ENCODE assay signal across 21 mouse cellular contexts in the genomic region with DNA sequence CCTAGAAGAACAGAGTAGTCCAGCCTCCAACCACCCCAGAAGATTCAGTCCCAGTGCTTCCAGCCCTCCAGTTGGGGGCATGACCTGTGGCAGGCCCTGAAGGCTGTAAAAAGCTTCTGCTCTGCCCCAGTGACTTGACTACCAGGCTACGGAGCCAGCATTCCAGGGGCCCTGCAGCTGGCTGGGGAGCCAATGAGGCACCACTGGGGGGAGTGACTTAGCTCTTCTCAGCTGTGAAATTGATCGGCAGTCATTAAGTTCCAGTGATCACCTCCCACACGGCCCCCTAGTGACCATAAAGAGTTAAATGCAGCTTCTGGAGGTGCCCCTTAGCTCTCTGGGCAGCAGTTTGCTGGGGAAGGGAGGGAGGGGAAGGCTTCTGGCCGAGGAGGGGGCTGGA.
A peak's percentile ranks its signal among the peaks of the same experiment; 100 is the strongest.
DNase-seq lines count a peak whose midpoint lies in the region; ATAC-seq and TF ChIP-seq lines count a peak whose summit lies in the region.
"Had no signal": no experiment of that assay in that cellular context is flagged by ENCODE, and none has a peak within 500 bp of the region (broad histone marks: within the 10 kb centered on the region; RNA-seq: fewer than 3 reads in every experiment).

No protein-coding gene starts in this region.

- H3K4me2 ChIP-seq in kidney, postnatal 0 days (ENCODE audit: low read length) = no peak overlapping the region
- H3K4me2 ChIP-seq in neural tube, embryonic 11.5 days (ENCODE audit: low read depth) = no peak overlapping the region
- H3K4me2 ChIP-seq: embryonic facial prominence, embryonic 13.5 days; heart, embryonic 11.5 days; hindbrain, embryonic 15.5 days; midbrain, embryonic 15.5 days had no signal

- DNase-seq in kidney, postnatal 0 days (ENCODE audit: low spot score) = peak; percentile 76
- no peak for DNase-seq in kidney, postnatal 25 days
- peak; percentile 50 for DNase-seq in R1 (ENCODE audit: low read depth, low spot score)
- peak; percentile 35 for DNase-seq in embryo, embryonic 9.5 days (ENCODE audit: extremely low spot score)
- peak; percentile 43 for DNase-seq in neural tube, embryonic 11.5 days (ENCODE audit: low spot score)
- no peak for DNase-seq in left cerebral cortex, postnatal 10 days (ENCODE audit: extremely low spot score in 1 of 2, low spot score in 2 of 2)
- no peak for DNase-seq in spleen, postnatal 36 days (ENCODE audit: low spot score in 2 of 2)
- DNase-seq in frontal cortex, postnatal 25 days (ENCODE audit: low spot score in 2 of 2) = no peak
- DNase-seq: adrenal gland, adult 8-10 months; cerebellum, adult 11 months; cerebellum, postnatal 14 days; heart, postnatal 14 days; kidney, adult 2 months; lung, adult 2 months; lung, postnatal 4 days; right cerebral cortex, postnatal 4 days; thymus, postnatal 4 days had no signal

- intact Hi-C loops in left cerebral cortex, postnatal 10 days (cut with DNase I) = no loop called here

- peak; percentile 37 for TF ChIP-seq CTCF in kidney, postnatal 0 days (IDR thresholded peaks at IDR 0.05; ENCODE audit: low read depth)

- H3K4me1 ChIP-seq in kidney, postnatal 0 days (replicated peaks; ENCODE audit: insufficient read depth, low read length) = no peaks in the 10 kb centered on the region
- H3K4me1 ChIP-seq in neural tube, embryonic 11.5 days (ENCODE audit: control insufficient read depth, insufficient read depth, low read length) = 0 out of 2 replicates have a peak, but pooled peaks cover 7% of the 10 kb centered on the region
- H3K4me1 ChIP-seq: embryonic facial prominence, embryonic 13.5 days; midbrain, embryonic 15.5 days had no signal

- H3K4me3 ChIP-seq in kidney, postnatal 0 days (replicated peaks; ENCODE audit: low read depth, low read length) = no peak overlapping the region
- no peak overlapping the region for H3K4me3 ChIP-seq in neural tube, embryonic 11.5 days (ENCODE audit: low read depth, low read length)
- H3K4me3 ChIP-seq: embryonic facial prominence, embryonic 13.5 days; hindbrain, embryonic 15.5 days; midbrain, embryonic 15.5 days had no signal

- peak; percentile 29; the same call in 1 of the 2 replicates for ATAC-seq in kidney, postnatal 0 days (replicated peaks; ENCODE audit: low FRiP score, low read depth)
- no peak for ATAC-seq in neural tube, embryonic 11.5 days (ENCODE audit: insufficient read depth, low FRiP score, low TSS enrichment)
- ATAC-seq: midbrain, embryonic 15.5 days had no signal

- no peaks in the 10 kb centered on the region for H3K27me3 ChIP-seq in kidney, postnatal 0 days (ENCODE audit: insufficient read depth, low read length)
- H3K27me3 ChIP-seq in neural tube, embryonic 11.5 days (ENCODE audit: control insufficient read depth, insufficient read depth, low read length) = no peaks in the 10 kb centered on the region
- H3K27me3 ChIP-seq: embryonic facial prominence, embryonic 13.5 days; hindbrain, embryonic 15.5 days; midbrain, embryonic 15.5 days had no signal

- H3K36me3 ChIP-seq in kidney, postnatal 0 days (ENCODE audit: insufficient read depth, low read length) = no peaks in the 10 kb centered on the region
- no peaks in the 10 kb centered on the region for H3K36me3 ChIP-seq in neural tube, embryonic 11.5 days (ENCODE audit: control insufficient read depth, insufficient read depth, low read length)
- H3K36me3 ChIP-seq: embryonic facial prominence, embryonic 13.5 days; hindbrain, embryonic 15.5 days; midbrain, embryonic 15.5 days had no signal

- 10% methylated on average over 4 of the region's 4 CpGs for WGBS in kidney, postnatal 0 days
- WGBS in neural tube, embryonic 11.5 days = 0% methylated on average over 4 of the region's 4 CpGs

- no peak overlapping the region for H3K9ac ChIP-seq in kidney, postnatal 0 days (ENCODE audit: low read depth, low read length)
- H3K9ac ChIP-seq in neural tube, embryonic 11.5 days (ENCODE audit: low read length) = no peak overlapping the region
- H3K9ac ChIP-seq: embryonic facial prominence, embryonic 13.5 days; hindbrain, embryonic 15.5 days; midbrain, embryonic 15.5 days had no signal

- H3K27ac ChIP-seq in kidney, postnatal 0 days = no peak overlapping the region
- no peak overlapping the region for H3K27ac ChIP-seq in neural tube, embryonic 11.5 days (ENCODE audit: low read depth, low read length)
- H3K27ac ChIP-seq: embryonic facial prominence, embryonic 13.5 days; hindbrain, embryonic 15.5 days; midbrain, embryonic 15.5 days had no signal

- H3K9me3 ChIP-seq in kidney, postnatal 0 days (replicated peaks; ENCODE audit: low read length) = no peaks in the 10 kb centered on the region
- H3K9me3 ChIP-seq in neural tube, embryonic 11.5 days (ENCODE audit: control insufficient read depth, low read length) = no peaks in the 10 kb centered on the region
- H3K9me3 ChIP-seq: embryonic facial prominence, embryonic 13.5 days; hindbrain, embryonic 15.5 days; midbrain, embryonic 15.5 days had no signal

Comparison
In these comparisons a context has a peak if more than half of its experiments do, and no peak if none do; other contexts are left out.
1. DNase-seq: peak in kidney, postnatal 0 days (single experiment), R1 (single experiment), embryo, embryonic 9.5 days (single experiment) and neural tube, embryonic 11.5 days (single experiment); none in kidney, postnatal 25 days (0 of 2), left cerebral cortex, postnatal 10 days (0 of 2), spleen, postnatal 36 days (0 of 2) and frontal cortex, postnatal 25 days (0 of 2).